Mouse (Mus musculus) left cerebral cortex, adult 11 months (tissue): ENCODE results near the gene Sel1l3.

Experiments
- DNase-seq: peaks from one replicate; pipeline ENCODE4 v3.0.0; 2022; ENCODE audit warnings: low spot score

Gene Sel1l3

DNA sequence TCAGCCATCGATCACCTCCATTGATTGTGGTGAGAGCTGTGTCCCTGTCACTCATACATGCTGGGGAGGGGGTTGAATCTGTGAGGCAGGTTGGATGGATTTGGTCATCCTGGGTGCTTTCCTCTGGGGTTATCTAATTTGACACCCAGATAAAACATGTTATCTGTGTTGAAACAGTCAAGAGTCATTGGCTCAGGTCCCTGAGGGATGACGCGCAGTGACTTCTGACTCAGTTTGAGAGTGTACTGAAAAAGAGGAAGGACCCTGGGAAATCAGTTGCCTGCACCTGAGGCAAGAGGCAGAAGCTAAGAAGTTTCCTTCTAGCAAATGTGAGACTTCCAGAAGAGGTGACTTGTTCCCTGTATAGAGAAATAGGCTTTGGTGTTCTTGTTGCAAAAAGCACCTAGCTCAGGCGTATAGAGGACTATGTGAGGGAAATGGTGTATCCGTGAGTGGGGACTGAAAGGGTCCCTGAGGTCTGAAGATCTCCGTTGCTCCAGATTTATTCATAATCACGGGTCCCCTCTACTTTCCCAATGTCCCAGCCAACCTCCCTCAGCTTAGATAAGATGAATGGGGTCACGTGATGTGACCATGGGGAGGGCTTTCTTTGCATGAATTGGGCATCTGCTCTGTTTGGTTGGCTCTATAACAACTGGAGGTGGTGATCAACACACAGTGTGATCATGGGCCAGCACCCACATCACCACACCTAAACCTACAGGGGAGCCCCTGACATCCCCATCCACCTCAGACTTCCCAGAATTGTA lies 73.4 kb downstream of the Sel1l3 start:
- no peak for DNase-seq

DNA sequence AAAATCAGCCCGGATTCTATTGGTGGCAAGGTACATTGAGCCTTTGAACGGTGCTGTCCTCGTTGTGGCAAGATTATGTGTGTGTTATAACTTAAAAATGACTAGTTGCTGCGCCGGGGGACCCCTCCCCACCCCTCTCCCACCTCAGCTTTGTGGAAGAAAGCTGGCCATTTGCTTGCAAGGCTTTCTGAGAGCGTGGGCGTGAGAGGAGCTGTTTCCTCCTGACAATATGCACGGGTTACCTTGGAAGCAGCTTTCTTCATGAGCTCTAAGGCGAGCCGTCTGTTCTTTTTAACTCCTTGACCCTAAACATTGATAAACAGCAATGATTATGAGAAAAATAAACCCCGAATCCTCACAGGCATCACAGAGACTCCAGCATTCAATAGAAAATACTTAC lies 74.2 kb downstream of the Sel1l3 start:
- no peak for DNase-seq

DNA sequence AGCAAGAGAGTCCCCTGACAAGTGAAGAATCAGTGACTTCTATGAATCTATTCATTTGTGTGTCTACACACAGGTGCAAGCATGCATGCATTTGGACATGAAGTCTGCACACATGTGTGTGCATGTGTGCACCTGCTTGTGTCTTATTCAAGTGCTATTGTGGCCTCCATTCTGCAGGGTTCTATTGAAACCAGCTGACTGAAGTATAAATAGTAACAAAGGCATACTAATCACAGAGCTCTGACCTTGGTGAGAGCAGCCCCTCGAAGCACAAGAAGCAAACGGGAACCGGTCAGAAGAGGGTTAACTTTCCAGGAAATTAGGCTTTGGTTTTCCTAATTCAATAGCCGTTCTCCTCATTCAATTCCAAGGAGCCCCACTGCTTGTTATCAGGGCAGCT lies 74.6 kb downstream of the Sel1l3 start:
- DNase-seq = no peak

DNA sequence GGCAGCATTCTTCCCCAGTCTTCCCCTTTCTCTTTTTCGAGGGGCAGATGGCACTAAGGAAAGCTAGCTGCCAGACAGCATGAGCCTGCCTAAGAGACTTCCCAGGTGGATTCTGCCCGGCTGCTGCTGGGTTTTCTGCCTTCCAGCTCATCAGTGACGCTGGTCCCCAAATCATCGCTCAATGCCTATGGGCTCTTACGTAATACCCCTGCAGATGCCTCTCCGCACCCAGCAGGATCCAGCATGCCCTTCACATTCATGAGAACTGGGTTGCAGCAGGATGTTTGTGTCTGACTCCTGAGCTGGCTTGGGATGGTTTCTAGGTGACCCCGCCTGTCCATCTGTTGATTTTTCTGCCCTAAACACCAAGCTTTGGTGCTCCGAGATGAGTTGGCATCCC lies 75.7 kb downstream of the Sel1l3 start:
- no peak for DNase-seq

DNA sequence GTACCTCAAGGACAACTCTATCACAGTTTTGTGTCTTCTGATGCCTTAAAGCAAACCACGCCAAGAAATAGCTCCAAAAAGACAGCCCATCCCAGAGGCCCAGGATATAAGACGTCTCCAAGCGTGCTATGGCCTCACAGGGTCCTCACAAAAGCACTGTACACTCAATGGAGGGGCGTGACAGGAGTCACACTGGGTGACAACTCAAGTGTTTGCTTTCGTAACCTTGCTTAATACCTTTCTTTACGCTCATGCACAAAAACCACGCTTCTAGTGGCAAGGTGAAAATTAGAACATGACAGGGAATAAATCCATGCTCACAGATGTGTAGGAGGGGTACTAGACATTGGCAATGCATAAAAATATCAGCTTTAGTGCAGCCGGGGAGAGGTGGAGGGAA lies 77.7 kb downstream of the Sel1l3 start:
- no peak for DNase-seq

DNA sequence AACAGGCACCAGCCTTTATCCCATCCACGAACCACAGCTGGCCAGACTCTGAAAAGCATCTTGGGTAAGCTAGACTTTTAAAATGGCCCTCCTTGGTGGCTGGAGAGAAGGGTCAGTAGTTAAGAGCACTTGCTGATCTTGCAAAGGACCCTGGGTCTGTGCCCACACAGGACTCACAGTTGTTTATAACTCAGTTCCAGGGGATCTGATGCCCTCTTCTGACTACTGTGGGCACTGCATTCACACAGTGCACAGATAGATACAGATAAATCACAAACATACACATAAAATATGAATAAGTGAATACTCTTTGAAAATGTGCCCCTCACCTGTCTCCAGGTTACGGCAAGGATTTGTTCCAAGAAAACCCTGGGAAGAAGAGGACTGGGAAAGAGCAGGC lies 79.7 kb downstream of the Sel1l3 start:
- DNase-seq = no peak

DNA sequence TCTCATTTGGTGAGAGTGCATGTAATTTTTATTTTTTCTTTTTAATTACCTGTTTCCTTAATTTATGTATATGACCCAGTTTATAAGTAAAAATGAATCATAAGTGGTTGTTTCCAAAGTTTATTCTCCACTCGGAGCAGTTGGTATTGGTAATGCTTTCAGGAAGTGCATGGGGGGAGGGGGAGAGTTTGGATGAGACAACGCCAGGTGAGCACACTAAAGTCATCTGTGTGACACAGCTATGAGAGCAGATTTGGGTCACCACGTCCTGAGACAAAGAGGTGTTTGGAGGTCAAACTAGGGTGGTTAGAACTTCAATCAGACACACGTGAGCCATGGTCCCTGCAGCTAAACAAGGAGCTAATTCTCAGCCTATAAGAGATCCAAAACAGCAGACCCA lies 89.0 kb downstream of the Sel1l3 start:
- DNase-seq = no peak

DNA sequence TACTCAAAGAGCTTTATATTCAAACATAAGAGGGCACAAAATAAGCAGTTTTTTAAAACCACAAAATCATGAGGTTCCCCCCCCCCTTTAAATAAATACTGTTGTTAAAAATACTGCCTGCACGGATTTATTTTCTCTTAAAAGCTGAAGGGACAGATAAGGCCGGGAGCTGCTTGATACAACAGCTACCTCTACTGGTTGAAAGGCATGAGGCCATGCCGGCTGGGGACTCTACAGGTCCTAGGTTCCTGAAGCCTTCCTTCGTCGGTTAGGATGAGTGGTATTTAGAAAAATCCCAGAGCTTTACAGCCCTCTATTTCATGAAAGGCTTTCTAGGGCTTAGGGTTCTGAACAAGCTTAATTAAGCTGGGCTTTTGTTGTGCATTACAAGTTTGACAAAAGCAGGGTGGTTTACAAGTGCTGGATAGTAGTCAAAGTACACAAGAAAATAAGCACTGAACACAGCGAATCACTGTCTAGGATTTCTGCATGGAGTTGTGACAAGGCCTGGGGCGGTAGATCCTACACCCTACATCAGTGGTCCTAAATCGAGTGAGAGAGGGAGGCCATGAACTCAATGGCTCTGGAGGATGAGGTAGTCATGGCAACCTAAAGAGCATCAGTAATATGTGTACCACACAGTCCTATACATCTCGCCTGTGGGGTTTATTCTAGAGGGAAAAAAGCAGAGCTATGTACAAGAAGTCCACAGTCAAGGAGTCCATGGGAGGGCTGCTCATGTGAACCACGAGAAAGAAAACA lies 90.0 kb downstream of the Sel1l3 start:
- DNase-seq = no peak

DNA sequence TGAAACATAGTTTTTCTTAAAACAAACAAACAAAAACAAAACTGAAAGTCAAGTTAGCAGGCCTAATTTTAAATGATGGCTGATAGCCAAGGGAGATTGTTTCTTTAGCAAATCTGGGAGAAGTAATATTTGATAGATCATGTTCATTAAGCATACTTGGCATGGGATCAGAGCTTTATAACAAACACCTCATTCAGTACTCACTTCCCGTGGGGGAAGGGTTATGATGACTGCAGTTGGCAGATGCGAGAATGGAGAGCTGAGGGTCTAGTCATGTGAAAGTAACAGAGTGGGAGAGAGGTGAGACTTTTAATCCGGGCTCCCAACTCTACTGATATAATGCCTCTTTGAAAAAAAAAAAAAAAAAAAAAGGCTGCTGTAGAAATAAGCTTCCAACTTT lies 94.0 kb downstream of the Sel1l3 start:
- no peak for DNase-seq

DNA sequence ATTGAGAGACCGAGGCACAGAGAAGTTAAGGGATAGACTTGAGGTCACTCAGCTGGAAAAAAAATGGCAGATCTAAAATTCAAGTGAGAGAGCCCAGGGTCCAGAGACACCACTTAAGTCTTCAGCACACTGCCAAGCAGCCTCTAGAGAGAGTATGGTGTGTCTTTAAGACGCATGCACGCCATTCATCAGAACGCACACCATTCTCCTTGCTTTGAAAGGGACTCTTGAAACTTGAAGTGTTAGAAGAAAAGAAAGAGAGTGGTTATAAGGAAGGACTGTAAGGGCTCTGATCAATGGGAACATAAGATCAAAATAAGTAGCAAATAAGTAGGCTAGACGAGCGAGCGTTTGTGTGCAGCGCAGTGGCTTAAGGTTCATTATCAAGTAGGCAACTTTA lies 95.5 kb downstream of the Sel1l3 start:
- DNase-seq = no peak

DNA sequence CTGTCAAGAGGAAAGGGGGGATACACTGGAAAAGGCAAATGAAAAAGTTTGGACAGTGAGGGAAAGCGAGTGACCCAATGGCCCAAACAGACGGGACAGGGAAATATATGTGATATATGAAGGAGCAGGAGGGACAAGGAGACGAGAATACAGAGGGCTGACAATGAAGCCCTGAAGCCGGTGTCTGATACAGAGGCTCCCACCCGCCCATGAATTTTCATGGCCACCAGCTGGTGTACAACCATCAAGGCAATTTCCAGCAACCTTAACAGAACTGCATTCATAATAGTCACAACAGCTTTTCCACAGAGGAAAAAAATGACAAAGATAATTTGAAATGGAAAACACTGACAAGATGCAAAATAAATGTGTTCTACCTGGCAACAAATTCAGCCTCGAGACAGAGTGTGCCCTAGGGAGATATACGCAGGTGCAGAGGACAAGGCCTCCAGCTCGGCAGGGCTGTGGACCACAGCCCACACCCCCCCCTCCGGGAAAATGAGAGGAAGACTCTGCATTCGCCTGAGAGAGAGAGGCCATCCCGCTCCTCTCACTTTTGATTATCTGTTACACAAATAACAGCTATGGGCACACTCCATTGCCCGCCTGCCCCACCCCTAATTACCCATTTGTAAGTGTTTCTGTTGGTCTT lies 99.0 kb downstream of the Sel1l3 start:
- no peak for DNase-seq

DNA sequence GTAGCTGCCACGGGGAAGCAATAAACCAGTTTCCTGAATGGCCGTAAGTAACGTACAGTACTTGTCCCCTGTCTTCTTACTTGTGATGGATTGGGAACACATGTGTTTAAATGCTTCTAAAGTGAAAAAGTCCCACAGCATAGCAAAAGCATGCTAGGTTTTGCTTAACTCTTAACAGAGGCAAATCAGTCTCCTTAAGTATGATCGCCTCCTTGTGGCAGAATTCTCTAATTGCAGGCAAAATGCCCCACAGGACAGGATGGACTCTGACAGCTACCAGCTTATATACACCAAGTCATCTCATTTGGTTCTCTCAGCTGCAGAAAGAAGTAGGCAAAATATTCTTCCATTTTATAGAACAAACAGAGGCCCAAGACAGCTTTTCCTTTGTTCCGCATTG lies 100.8 kb downstream of the Sel1l3 start:
- no peak for DNase-seq

DNA sequence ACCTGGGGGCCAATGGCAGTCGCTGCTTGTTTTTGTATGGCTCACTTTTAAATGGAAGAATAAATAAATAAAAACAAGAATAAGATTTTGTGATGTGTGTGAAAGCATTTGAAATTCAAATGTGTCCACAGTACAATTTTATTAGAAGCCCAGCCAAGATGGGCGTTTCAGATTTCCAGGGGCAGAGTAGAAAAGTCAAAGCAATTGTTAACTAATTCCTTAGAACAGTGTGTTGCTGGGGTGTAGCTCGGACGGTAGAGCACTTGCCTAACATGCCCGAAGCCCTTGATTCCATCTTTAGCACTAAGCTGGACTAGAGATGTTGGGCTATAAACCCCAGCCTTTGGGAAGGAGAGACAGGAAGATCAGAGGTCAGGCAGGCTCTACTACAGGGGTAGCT lies 102.7 kb downstream of the Sel1l3 start:
- no peak for DNase-seq

DNA sequence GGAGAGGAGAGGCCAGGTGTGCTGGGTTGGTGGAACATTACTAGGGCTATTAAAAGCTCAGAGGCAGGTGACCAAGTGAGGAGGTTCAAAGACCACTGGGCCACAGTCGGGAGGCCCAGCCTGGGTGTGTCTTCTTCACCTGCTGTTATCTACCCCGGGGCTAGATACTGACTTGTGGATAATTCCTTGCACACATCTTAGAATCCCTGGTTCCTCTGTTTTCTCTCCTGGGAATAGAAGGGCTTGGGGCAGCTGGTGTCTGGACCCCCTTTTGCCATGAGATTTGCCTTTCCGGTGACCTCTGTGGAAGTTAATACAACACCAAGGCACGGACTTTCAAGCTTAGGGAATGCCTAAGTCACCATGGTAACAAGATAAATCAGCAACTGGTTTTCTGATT lies 103.5 kb downstream of the Sel1l3 start:
- no peak for DNase-seq

DNA sequence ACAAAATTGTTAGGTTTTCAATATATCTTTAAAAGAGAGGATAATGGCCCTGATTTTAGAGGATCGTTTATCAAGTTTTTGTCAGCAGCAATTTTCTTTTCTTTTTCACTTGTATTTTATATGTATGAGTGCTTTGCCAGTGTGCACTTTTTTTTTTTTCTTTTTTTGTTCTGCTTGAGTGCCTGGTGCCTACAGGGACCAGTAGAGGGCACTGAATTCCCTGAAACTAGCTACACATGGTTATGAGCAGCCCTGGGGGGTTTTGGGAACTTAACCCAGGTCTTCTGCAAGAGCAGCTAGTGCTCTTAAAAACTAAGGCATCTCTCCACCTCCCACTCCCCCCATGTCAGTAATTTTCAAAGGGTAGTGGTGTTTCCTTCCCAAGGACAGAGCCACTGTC lies 105.1 kb downstream of the Sel1l3 start:
- DNase-seq = no peak

DNA sequence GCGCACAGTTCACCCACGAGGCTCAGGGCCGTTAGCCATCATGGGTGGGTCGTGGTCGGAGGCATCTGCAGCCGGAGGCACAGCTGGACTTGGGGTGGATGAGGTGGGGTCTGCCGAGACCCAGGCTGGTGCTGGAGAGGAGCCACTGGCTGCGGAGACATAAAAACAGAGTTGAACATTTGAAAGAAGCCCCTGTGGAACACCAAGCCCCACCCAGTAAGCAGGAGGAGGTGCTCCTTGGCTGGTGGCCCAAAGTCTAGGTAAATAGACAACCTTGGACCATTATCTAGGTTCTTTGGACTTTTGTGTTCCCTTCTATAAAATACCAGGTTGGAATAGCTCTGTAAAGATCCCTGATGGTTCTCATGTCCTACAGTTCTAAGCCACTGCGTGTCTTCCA lies 105.7 kb downstream of the Sel1l3 start:
- DNase-seq = no peak

DNA sequence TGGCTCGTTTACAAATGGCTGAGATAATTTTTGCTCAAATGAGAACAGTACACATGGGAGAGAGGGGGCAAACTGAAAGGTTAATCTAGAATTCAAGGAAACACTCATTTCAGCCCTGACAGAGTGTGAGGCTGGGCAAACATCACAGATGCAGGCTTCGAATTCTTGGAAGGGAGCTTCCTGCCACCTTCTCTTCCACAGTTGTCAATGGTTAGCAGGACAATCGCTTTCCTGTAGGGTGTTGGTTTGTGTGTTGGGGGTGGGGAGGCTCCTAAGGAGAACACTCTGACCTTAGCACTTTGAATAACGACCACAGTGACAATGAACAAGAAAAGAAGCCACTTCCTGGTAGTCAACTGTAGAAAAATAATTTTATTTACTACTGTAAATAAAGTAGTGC lies 107.0 kb downstream of the Sel1l3 start:
- DNase-seq = no peak

DNA sequence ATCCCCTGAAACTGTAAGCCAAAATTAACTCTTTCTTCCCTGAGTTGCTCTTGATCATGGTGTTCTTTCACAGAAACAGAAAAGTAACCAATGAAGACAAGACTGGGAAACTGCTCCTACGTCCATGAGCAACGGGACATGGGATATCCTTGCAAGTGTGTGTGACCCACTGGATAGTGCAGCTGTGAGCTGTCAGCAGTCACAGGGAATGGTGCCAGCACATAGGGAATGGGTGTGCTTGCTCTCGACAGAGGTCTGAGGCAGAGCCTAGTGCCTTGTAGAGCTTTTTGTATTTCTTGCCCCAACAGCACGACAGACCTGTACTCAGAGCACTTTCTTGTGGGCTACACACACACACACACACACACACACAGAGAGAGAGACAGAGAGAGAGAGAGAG lies 107.6 kb downstream of the Sel1l3 start:
- no peak for DNase-seq

DNA sequence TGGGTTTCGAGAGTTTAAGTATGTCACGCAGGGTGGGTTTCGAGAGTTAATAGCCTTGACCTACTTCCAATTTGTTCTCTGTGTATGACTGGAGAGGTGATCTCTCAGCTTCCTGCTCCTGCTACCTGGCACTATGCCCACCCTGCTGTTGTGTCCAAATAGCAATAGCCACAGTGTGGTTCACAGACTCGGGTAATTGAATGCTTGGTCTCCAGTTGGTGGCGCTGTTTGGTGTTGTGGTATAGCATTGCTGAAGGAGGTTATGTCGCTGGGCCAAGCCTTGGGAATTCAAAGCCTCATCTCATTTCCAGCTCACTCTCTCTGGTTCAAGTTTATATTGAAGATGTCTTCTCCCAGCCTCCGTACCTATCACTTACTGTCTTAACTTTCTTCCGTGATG lies 108.0 kb downstream of the Sel1l3 start:
- DNase-seq = no peak

DNA sequence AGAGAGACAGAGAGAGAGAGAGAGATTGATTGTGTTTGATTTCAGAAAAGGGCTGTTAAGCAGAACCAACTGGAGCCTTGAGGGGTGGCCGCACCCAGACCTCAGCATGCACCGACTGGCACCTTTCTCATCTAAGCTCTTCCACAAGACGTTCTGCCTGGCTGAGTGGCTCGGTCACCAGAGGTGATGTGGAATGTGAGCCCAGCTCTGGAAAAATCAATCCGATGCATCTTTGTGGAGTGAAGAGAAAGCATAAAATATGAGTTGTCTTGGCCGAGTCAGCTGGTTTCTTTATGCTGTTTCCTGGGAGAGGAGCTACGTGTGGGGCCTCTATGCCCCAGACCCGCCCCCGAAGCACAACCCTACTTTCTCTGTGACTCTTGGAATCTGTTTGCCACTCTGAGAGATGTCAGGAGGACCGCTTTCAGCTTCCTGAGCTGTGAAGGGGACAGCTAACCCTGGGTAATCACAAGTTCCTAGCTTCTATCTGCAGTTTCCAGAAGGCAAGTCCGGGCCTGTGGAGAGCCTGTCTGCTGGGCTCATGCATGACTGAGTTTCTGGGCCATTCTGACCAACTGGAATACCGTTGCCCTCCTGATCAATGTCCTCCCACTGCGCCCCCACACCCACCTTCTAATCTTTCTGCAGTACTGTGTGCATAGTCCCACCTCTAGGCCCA lies 109.4 kb downstream of the Sel1l3 start:
- DNase-seq = no peak

DNA sequence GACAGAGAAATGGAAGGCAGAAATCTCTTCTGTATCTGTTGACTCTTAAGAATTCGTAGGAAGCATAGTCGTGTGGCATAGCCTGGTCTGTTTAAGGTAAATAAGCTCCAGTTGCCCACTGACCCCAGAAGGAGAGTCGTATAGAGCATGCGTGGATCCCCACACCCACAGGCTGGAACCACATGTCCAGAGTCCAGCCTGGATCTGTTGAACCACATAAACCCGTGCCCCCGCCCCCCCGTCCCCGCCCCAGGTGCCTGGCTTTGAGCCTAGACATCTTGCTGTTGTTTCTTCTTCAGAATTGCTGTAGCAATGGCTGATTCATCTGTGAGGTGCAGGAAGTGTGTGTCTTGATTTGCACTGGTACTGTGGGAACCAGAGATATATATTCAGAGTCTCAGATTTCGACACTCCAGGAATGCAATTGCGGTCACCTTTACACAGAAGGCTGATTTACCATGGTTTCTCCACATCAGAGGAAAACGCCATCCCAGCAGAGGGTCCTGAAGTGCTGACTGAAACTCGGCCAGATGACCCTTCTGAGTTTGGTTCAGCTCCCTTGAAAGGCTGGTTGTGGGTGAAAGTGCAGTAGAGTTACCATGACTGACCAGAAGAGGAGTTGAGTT lies 111.8 kb downstream of the Sel1l3 start:
- DNase-seq = no peak

DNA sequence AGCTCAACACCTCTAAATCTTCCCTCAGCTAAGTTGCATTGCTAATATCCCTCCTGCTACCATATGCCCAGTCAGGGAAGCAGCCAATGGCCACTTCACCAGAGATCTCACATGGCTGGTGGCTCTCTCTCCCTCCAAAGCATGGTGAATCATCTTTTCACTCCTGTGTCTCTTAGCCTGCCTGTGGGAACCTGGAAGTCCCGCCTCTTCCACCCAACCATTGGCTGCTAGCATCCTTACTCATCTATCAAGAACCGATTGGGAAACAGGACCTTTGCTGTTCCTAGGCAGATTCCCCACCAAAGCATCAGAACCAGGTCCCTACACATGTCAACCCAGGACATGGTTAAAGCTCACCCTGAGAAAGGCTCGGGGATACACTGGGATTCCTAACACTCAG lies 122.4 kb downstream of the Sel1l3 start:
- no peak for DNase-seq
